Mouse (Mus musculus): ENCODE results near the gene H2-M10.2.

Gene H2-M10.2

GRCm38 (mm10) chr17:36286390-36286789 lies at the start of gene H2-M10.2:
TSS of gene H2-M10.2 (minus strand) at chr17:36286490.
- no peak for DNase-seq (ENCODE audit: low spot score in 2 of 2)

GRCm38 (mm10) chr17:36326055-36326454 lies 39.8 kb upstream of the H2-M10.2 start, which contains the start of gene H2-M10.1:
TSS of gene H2-M10.1 (minus strand) at chr17:36326155.
- DNase-seq (ENCODE audit: low spot score in 2 of 2), result no peak

DNA sequence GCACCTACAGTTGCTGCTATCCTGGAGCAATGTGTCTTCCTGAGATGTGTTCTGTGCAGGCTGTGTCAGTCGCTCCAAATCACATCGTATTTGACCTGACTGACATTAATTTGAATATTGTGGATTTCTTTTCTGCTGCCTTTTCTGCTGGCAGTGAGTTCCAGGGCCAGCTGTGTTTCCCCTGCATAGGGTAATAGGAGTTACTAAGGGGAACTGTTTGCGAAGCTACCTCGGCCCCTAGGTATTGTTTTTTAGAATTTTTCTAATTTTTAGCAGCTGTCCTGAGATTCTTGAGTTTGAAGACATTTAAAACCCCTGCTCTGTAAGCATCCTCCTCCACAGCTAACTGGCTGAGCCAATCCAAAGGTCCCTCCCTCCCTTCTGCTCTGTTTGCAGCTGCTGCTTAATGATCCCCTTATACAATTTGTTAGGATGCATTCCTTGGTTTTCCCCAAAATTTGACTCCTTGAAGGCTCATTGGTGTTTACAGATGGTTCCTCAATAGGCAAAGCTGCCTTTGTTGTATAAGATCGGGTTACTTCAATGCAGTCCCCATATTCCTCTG lies 29.5 kb upstream of the H2-M10.2 start:
- DNase-seq (ENCODE audit: low spot score in 2 of 2), result no peak

DNA sequence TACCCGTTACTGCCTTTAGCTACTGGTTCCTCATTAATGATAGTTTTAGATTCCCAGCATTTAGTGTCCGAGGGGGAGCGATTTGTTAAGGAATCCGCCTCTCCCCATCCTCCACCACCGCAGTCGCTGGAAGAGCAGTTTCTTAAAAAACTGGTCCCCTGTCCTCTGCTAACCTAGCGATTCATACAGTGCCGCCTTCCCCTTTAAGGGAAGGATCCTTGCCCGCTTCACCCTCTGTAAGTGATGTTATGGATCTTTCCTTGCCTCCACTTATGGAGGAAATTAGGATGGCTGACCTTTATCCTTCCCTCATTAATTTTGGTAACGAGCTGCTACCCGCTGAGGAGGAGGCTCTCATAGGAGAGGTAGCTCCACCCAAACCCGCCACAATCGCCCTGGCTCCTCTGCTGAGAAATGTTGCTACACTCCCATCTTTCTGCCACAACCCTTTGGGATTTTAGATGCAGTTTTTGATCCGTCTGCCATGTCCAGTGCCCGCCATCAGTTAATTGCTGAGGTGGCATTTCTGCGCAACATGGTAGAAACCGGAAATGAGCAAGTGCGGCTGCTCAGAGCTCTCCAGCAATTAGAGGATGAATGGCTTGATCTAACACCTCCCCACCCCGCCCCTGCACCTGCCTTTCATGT lies 28.9 kb upstream of the H2-M10.2 start:
- DNase-seq (ENCODE audit: low spot score in 2 of 2), result peak; percentile 76 to 84

DNA sequence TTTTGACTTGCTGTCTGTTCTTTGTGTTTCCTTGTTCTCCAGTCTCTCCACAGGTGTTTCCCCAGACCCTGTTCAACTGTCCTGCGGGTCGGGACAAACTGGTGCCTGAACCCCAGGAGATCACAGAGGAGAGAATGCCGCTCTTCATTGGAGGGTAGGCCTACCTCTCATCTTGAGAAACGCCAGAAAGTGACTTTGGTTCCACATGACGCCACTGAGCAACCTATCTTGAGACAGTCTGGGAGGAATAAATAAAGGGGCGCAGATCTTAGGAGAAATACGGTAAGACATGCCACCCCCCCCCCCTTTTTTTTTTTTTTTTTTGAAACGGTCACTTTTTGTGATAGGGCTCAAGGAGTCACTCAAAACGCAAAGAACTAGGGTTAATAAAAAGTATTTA lies 28.2 kb upstream of the H2-M10.2 start:
- peak in 1 of 2 experiments; percentile 7 for DNase-seq (ENCODE audit: low spot score in 2 of 2)

GRCm38 (mm10) chr17:36309293-36309692 lies 23.0 kb upstream of the H2-M10.2 start:
- no peak for DNase-seq (ENCODE audit: low spot score in 2 of 2)

GRCm38 (mm10) chr17:36308855-36309254 lies 22.6 kb upstream of the H2-M10.2 start:
- DNase-seq (ENCODE audit: low spot score in 2 of 2), result peak; percentile 77 to 80

- no peak for DNase-seq (ENCODE audit: low spot score in 2 of 2)
These were observed 4.6 kb downstream of the H2-M10.2 start for GRCm38 (mm10) chr17:36281521-36282245.

DNA sequence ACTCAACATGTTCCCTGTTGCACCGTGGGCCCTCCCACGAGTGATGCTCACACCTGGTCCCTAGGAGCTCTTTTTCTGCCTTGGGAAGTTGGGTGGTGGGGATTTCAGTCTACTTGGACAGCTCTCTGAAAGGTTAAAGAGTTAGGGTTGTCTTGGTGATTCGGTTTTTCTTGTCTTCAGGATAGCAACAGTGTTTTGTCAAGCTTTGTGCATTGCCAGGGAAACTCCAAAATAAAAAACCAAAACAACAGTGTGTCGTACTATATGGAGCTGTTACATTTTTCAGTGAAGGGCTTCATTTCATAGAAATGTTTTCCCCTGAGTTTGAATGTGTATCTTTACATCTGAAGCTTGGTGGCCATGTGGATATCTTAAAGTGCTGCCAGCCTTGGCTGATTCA lies 11.5 kb downstream of the H2-M10.2 start:
- DNase-seq (ENCODE audit: low spot score in 2 of 2), result no peak

- DNase-seq (ENCODE audit: low spot score in 2 of 2), result no peak
These were observed 12.5 kb downstream of the H2-M10.2 start for GRCm38 (mm10) chr17:36273796-36274195.

DNA sequence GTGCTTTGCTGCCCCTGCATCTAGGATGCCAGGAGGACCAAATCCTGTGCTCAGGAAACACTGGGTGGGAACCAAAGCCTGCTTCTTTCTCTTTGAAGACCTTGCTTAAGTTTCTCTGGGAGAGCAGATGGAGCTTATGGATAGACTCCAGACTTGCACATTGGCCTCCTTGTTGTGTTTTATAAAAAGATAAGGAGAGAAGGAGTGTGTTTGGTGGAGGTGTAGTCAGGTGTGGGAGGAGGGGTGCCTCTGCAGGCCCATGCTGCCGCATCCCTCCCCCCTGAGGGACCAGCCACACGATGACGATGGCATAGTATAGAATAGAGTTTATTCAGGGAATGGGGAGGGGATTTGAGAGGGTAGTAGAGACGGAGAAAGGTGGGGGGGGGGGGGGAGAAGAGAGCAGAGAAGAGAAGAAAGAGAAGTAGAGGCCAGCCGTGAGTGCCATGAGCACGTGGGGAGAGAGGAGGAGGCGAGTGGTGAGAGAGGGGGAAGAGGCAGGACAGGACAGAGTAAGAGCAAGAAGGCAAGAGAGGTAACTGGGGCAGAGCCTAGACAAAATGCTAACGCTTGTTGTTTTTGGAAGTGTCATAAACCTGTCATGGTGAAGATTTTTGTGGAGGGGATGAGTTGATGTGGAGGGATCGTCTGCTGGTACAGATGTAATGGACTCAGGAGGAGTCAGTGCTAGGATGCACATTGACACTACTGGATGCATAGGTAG lies 13.5 kb downstream of the H2-M10.2 start:
- DNase-seq (ENCODE audit: low spot score in 2 of 2), result no peak

GRCm38 (mm10) chr17:36271586-36272256 lies 14.6 kb downstream of the H2-M10.2 start, which contains the start of gene Trim39:
TSS of gene Trim39 (minus strand) at chr17:36272247.
- peak; percentile 76 to 89 for DNase-seq (ENCODE audit: low spot score in 2 of 2)

- DNase-seq (ENCODE audit: low spot score in 2 of 2), result peak; percentile 85 to 93
These were observed 15.2 kb downstream of the H2-M10.2 start for GRCm38 (mm10) chr17:36270956-36271585.

DNA sequence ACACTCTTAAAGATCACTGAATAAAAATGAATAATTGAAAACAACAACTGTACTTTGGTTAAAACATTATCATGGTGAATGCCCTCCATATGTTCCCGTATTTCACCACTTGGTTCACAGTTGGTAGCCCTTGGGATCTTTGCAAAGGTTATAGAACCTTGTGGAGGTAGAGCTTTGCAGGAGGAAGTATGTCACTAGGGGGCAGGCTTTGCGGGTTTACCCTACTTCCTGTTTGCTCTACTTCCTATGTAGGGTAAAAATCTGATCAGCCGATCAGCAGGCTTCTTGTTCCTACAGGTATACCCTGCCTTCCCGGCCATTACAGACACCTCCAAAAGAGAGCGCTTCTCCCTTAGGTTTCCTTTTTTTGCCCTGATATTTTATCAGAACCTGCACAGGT lies 20.5 kb downstream of the H2-M10.2 start:
- DNase-seq (ENCODE audit: low spot score in 2 of 2), result no peak

DNA sequence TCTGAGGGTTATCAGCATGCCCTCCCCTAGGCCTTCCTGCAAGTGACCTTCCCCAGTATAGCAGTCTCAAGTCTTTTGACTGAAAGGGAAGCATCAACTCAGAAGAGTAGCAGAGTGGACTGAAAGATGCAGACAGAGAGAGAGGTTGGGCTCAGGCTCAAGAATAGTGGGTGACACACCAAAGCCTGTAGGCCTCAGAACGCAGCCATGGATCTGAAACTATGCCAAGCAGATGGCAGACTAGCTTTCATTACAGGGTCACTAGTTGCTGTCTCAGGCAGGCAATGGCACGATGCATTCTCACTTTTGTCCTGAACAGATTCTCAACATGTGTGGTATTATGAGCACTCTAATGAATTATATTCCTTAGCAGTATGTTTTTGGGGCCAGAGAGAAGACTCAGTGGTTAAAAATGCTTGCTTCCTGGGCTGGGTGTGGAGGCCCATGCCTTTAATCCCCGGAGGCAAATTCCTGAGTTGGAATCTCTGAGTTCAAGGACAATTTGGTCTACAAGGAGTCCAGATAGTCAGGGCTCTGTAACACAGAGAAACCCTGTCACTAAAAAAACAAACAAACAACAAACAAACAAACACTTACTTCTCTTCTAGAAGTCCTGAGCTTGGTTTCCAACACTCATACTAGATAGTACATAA lies 21.9 kb downstream of the H2-M10.2 start:
- no peak for DNase-seq (ENCODE audit: low spot score in 2 of 2)

GRCm38 (mm10) chr17:36261511-36262166 lies 24.7 kb downstream of the H2-M10.2 start:
- no peak for DNase-seq (ENCODE audit: low spot score in 2 of 2)

DNA sequence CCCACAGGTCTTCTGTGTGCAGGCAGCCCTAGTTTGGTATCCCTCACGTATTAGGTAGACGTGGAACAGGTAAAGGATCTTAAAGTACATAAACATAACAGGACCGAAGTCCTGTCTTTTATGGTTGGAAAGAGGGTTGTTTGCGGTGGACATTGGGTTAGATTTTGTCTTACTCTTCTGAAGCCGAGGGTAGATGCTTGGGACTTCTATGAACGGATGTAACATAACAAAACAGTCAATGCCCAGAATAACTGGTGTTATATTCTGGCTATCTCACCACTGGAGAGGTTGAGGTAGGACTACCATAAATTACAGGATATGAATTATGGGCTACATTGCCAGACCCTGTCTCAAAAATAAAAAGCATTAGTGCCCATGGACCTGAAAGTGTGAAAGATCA lies 28.3 kb downstream of the H2-M10.2 start, which contains the start of gene Rpp21:
Gene Rpp21 (minus strand): TSS at position 101 of the 400 bp plus-strand sequence.
- DNase-seq (ENCODE audit: low spot score in 2 of 2), result no peak

DNA sequence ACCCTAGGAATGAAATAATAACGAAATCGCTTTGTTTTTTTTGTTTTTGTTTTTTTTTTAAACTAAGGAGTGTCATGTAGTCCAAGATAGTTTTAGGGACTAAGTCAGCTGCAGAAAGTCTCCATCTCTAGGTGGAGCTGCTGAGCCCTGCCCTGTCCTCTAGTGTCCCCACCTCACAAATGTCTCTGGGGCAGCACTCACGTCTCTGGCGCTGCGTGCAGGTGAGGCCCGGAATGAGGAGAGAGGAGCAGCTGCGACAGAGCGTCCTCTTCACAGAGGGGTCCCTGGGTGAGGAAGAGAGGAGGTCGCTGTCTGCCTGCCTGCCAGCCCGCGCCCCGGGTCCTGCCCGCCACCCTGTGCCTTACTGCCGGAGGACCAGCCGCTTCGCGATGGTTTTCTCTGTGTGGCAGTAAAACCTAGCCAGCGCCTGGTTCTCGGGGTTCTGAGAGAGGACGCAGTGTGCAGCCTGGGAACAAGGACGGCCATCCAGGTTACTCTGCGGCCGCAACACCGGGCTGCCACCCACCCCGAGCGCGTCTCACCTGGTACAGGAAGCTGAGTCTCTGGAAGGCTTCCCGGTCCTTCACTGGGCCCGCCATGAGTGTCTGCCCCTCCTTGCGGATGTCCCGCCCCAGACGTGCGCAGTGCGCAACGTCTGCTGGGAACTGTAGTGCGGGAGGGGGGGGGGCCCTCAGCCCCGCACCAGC lies 28.9 kb downstream of the H2-M10.2 start:
- DNase-seq (ENCODE audit: low spot score in 2 of 2), result peak; percentile 85 to 88

DNA sequence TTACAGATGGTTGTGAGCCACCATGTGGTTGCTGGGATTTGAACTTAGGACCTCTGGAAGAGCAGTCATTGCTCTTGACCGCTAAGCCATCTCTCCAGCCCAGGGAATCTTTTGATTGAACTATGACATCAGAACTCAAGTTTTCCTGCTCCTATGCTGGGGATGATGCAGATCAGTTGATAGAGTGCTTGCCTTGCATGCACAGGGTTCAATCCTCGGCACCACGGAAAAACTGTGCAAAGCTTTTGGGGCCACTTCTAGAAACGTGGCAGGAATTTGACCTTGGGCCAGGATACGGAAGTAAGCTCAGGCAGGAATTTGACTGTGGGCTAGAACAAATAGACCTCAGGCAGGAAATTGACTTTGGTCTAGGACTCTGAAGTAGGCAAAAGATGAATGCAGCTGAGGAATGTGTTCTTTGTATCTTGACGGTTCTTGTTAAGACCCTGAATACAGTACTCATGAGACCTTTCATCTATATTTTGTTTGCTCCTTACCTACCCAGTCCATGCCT lies 33.1 kb downstream of the H2-M10.2 start:
- no peak for DNase-seq (ENCODE audit: low spot score in 2 of 2)
